ENCODE assay signal across 9 mouse cellular contexts in the genomic region with DNA sequence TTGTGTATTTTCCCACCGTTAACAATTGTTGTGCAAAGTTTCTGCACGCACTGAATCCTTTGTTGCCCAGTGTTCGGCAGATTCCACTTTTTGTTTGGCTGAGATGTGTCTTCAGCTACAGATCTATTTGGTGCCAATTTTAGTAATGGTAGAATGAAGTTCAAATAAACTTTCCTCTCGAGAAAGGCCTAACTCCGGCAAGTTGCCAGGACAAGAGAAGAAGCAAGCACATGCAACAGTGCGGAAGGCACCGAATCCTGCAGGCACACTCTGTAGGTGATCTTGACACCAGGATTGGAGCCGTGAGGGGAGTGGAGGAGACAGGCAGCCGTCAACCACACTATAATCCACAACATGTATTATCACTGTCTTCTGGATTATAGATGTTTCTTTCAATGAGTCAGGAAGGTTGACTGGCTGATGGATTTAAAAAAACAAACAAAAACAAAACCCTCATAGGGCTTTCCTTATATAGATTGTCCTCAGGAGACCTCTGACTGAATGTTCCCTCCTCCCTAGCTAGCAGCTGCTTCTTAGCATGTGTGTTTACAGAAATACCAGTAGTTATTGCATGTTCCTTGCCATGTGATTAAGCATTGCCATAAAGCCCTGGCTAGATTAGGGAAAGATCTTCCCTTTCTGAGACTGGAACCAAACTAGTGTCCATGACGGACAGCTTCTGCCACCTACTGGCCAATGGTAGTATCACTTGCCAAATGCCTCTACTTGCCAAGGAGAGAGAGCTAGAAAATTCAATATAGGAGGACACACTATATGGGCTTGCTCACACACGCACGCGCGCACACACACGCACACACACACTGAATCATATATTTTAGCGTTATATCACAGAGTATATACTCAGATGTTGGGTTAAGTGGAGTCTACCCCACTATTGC. TPM values are rescaled to one million over a fixed set of nuclear protein-coding genes. Genes with fewer than 3 reads are reported as not detected.
DNase-seq lines count a peak whose midpoint lies in the region; ATAC-seq and TF ChIP-seq lines count a peak whose summit lies in the region.
"Had no signal": no experiment of that assay in that cellular context is flagged by ENCODE, and none has a peak within 500 bp of the region (broad histone marks: within the 10 kb centered on the region; RNA-seq: fewer than 3 reads in every experiment).

No protein-coding gene starts in this region.

- H3K79me2 ChIP-seq in CH12.LX (replicated peaks; ENCODE audit: control insufficient read depth, extremely low read depth, insufficient read depth, poor library complexity, severe bottlenecking): no peaks in the 10 kb centered on the region

- no peak for TF ChIP-seq POLR2A in CH12.LX (IDR thresholded peaks at IDR 0.05; ENCODE audit: low read depth, low read length)

- H3K4me2 ChIP-seq in CH12.LX (ENCODE audit: insufficient read depth, low read depth, poor library complexity, severe bottlenecking): no peak overlapping the region
- H3K4me2 ChIP-seq in lung, embryonic 14.5 days: no peak overlapping the region
- H3K4me2 ChIP-seq: heart, embryonic 13.5 days had no signal

- H3K27me3 ChIP-seq in CH12.LX (replicated peaks): no peaks in the 10 kb centered on the region
- no peaks in the 10 kb centered on the region for H3K27me3 ChIP-seq in lung, embryonic 14.5 days (ENCODE audit: insufficient read depth, low read length)

- no peak overlapping the region for H3K9ac ChIP-seq in CH12.LX (ENCODE audit: insufficient read depth, low read depth)
- no peak overlapping the region for H3K9ac ChIP-seq in lung, embryonic 14.5 days
- H3K9ac ChIP-seq: heart, embryonic 13.5 days had no signal

- H3K4me3 ChIP-seq in CH12.LX (replicated peaks in 1 of 3; ENCODE audit: low read depth in 2 of 3, low read length in 2 of 3, poor library complexity in 1 of 3): no peak overlapping the region
- no peak overlapping the region for H3K4me3 ChIP-seq in lung, embryonic 14.5 days (ENCODE audit: low read depth, low read length)
- H3K4me3 ChIP-seq: heart, embryonic 13.5 days had no signal

- ATAC-seq in erythroid progenitor cell, adult 5-6 weeks (replicated peaks; ENCODE audit: low FRiP score, poor library complexity, severe bottlenecking): 0 out of 2 replicates have a peak, but pooled peaks have one; percentile 68
- peak; percentile 91 for ATAC-seq in lung, embryonic 14.5 days (ENCODE audit: insufficient read depth)
- ATAC-seq in neutrophil, adult 5-6 weeks (ENCODE audit: extremely low read depth, insufficient number of reproducible peaks, low FRiP score, poor library complexity, severe bottlenecking): peak; percentile 74

- TF ChIP-seq EP300 in CH12.LX (IDR thresholded peaks at IDR 0.05; ENCODE audit: low read length): no peak

- WGBS in lung, embryonic 14.5 days: 30% methylated on average over 16 of the region's 16 CpGs

- peaks cover 3% of the 10 kb centered on the region for H3K9me3 ChIP-seq in CH12.LX (replicated peaks; ENCODE audit: low read length)
- no peaks in the 10 kb centered on the region for H3K9me3 ChIP-seq in lung, embryonic 14.5 days (ENCODE audit: low read depth, low read length)
- H3K9me3 ChIP-seq: heart, embryonic 13.5 days had no signal

- intact Hi-C loops in heart, postnatal 10 days (cut with DNase I): loop anchor here (1.0 to 5.0 kb wide), 5 partner anchors 161 to 684 kb away; no protein-coding TSS in a partner anchor

- dilution Hi-C loops in CH12.LX (cut with MboI; ENCODE audit: extremely low pct_ligation_motif_present, extremely low pct_unique_long_range_greater_than_20kb, low sequenced_read_pairs): no loop called here

- H3K36me3 ChIP-seq in CH12.LX (replicated peaks in 1 of 2; ENCODE audit: control insufficient read depth in 1 of 2, insufficient read depth in 1 of 2, low read length in 1 of 2): no peaks in the 10 kb centered on the region
- H3K36me3 ChIP-seq in lung, embryonic 14.5 days (ENCODE audit: insufficient read depth): no peaks in the 10 kb centered on the region
- H3K36me3 ChIP-seq: heart, embryonic 13.5 days had no signal

- in situ Hi-C loops in CH12.LX (cut with MboI; ENCODE audit: low pct_ligation_motif_present, low pct_unique_long_range_greater_than_20kb, low sequenced_read_pairs): loop anchor here (10.0 kb wide), 2 partner anchors 158 to 678 kb away; no protein-coding TSS in a partner anchor

- peaks cover 3 to 17% of the 10 kb centered on the region in 2 experiments; a peak in 2 of 4 replicates for H3K4me1 ChIP-seq in CH12.LX (ENCODE audit: control insufficient read depth in 1 of 2, insufficient read depth in 2 of 2)
- H3K4me1 ChIP-seq in lung, embryonic 14.5 days (ENCODE audit: insufficient read depth): no peaks in the 10 kb centered on the region
- H3K4me1 ChIP-seq: heart, embryonic 13.5 days had no signal

- no peak overlapping the region for H3K27ac ChIP-seq in CH12.LX (ENCODE audit: insufficient read depth, low read depth)
- H3K27ac ChIP-seq in lung, embryonic 14.5 days (ENCODE audit: low read depth): no peak overlapping the region
- H3K27ac ChIP-seq: heart, embryonic 13.5 days had no signal

- peak; percentile 93 to 95 for TF ChIP-seq CTCF in CH12.LX (conservative IDR thresholded peaks at IDR 0.05 in 1 of 2, IDR thresholded peaks at IDR 0.05 in 1 of 2; ENCODE audit: low read depth in 2 of 2, low read length in 2 of 2)
- TF ChIP-seq CTCF in lung, embryonic 14.5 days (IDR thresholded peaks at IDR 0.05; ENCODE audit: low read depth): peak; percentile 99

- TF ChIP-seq RAD21 in CH12.LX (IDR thresholded peaks at IDR 0.05; ENCODE audit: low read depth, low read length): peak; percentile 99

- peak; percentile 78 for DNase-seq in CH12.LX (ENCODE audit: extremely low read depth)
- DNase-seq in brain, adult 2 months (ENCODE audit: low read depth, low spot score): peak; percentile 89
- DNase-seq in heart, postnatal 10 days: peak; percentile 88 to 92
- peak; percentile 91 for DNase-seq in kidney, postnatal 4 days
- DNase-seq in lung, embryonic 14.5 days: peak; percentile 97
- DNase-seq in testis, postnatal 10 days (ENCODE audit: low spot score): peak; percentile 90

TF ChIP-seq in CH12.LX, 34 proteins besides CTCF, POLR2A, EP300 and RAD21:
- no peak for TF ChIP-seq MXI1 (IDR thresholded peaks at IDR 0.05; ENCODE audit: low read depth, low read length)
- peak; percentile 95 for TF ChIP-seq SMC3 (IDR thresholded peaks at IDR 0.05; ENCODE audit: low read depth, low read length)
- 0 out of 2 replicates have a peak, but pooled peaks have one; percentile 20 for TF ChIP-seq TCF12 (IDR thresholded peaks at IDR 0.05; ENCODE audit: low read depth, low read length)
- TF ChIP-seq ZC3H11A (IDR thresholded peaks at IDR 0.05; ENCODE audit: low read depth, low read length): peak; percentile 82
- no peak for TF ChIP-seq ZKSCAN1 (IDR thresholded peaks at IDR 0.05; ENCODE audit: borderline replicate concordance, low read depth, low read length)
- 0 out of 2 replicates have a peak, but pooled peaks have one; percentile 9 for TF ChIP-seq MAX (IDR thresholded peaks at IDR 0.05; ENCODE audit: low read length)
- peak; percentile 65; the same call in 1 of the 2 replicates for TF ChIP-seq MYC (IDR thresholded peaks at IDR 0.05; ENCODE audit: low read depth, low read length)

RNA-seq across cellular contexts. Expression of a gene that starts 18.0 kb away (rescaled TPM):
- total RNA-seq in CH12.LX (2012; rRNA removed) (not detected in 2 replicates), CH12.LX (2014; rRNA removed) (not detected in 2 replicates)
- polyA plus RNA-seq in CH12.LX (2012; ENCODE audit: insufficient read length, low read depth): not detected in 2 replicates
- total RNA-seq in erythroid progenitor cell, adult 5-6 weeks (2015; ENCODE audit: low replicate concordance): not detected in 2 replicates
- not detected in 2 replicates for total RNA-seq in erythroid progenitor cell, adult 5-6 weeks (2017; ENCODE audit: low replicate concordance)
- not detected for total RNA-seq in heart, postnatal 10 days (2021)
- polyA plus RNA-seq in lung, embryonic 14.5 days (2014; fragmentation: Nextera tagmentation; extraction: Ambion mirVana): not detected in 2 replicates
- total RNA-seq in neutrophil, adult 5-6 weeks (2017): not detected in 2 replicates
- polyA plus RNA-seq: heart, embryonic 13.5 days had no signal
